Mouse (Mus musculus): Measurements from ENCODE around the gene Wdr66.
A peak's percentile ranks its signal among the peaks of the same experiment; 100 is the strongest.
"Not testable (repeated sequence)": the region's sequence is repeated elsewhere in the genome, so short reads cannot be mapped to it uniquely, and the experiment has no call there.

Wdr66 gene

DNA sequence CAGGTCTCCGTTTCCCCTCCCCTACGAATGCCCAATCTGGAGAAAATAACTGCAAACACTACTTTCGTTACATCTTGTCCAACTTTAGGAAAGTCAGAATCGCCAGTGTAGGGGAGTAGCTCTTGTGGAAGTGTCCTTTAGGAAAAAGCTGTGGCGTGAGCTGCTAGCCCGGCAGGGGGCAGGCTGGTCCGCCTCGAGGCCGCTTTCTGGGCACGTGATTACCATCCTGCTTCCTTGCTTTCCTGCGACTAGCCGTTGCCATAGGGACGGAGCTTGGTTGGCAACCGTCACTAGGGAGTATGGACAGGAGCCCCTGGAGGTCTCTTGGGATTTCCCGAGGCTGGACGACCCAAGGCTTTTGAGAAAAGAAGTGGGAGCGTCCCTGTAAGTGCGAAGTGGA lies at the start of gene Wdr66:
Wdr66 (plus strand) TSS at position 269 of the 400 bp plus-strand sequence.
- peak; percentile 84 for DNase-seq

DNA sequence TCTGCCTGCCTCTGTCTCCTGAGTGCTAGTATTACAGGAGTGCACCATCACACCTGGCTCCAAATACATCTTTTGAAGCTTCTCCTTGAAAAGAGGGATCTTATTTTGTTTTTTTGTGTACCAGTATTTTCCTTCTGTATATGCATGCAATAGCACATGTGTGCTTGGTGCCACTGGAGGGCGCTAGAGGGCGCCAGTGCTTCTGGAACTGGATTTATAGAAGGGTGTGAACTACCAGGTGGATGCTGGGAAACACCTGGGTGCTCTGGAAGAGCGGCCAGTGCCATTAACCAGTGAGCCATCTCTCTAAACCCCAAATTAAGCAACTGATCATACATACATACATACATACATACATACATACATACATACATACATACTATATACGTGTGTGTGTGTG lies 49.1 kb upstream of the Wdr66 start:
- not testable (repeated sequence) for DNase-seq

DNA sequence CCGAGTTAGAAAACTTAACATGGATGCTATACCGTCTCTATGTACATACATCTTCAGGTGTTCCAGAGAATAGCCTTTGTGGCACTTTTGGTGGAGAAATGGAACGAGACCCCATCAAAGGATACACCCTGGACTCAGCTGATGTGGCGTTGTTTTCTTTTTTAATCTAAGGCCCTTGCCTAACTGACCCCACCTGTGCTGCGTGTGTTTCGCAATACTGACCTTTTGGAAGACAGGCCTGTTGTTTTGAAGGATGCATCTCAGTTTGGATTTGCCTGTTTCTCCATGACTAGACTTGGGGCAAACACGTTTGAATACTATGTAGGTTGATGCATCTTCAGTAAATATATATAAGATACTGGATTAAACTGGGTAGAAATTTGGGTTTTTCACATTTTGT lies 48.3 kb upstream of the Wdr66 start:
- not testable (repeated sequence) for DNase-seq

DNA sequence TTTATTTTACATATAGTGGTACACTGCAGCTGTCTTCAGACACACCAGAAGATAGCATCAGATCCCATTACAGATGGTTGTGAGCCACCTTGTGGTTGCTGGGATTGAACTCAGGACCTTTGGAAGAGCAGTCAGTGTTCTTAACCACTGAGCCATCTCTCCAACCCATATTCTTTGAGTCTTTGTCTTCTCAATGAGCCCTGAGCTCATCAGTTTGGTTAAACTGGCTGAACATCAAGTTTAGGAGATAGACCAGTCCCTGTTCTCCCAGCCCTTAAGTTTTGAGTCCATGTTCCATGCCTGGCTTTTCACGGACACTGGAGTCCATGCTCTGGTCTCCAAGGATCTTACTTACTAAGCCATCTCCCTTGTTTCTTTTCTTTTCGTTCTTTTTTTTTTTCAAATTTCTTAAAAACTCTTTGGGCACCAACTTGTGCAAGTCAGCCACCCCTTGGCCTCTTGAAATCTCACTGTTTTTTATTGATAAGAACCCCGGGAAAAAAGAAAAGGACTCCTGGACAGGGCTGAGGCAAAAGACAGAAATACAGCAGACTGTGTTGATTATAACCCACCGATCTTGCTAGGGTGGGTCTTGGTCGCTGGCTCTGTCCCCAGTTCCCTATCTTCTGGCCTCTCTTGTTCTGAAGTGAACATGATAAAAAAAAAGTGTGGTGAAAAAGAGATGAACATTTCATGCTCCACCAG lies 29.4 kb upstream of the Wdr66 start:
- not testable (repeated sequence) for DNase-seq

DNA sequence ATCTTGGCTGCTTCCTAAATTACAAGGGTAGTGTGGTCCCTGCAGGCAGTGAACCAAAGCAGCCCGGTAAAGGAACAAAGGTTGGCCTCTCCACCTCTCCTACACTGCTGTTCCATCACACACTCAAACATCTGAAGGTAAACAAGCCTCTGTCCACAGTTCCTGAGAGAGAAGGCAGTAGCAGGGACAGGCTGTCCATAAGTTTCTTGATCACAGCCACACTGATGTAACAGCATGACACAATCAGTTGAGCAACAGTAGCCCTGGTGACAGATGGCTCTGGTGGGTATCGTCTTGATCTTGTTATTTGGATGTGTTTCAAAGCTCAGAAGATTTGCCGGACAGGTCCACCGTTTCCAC lies 28.9 kb upstream of the Wdr66 start:
- DNase-seq: peak; percentile 81

DNA sequence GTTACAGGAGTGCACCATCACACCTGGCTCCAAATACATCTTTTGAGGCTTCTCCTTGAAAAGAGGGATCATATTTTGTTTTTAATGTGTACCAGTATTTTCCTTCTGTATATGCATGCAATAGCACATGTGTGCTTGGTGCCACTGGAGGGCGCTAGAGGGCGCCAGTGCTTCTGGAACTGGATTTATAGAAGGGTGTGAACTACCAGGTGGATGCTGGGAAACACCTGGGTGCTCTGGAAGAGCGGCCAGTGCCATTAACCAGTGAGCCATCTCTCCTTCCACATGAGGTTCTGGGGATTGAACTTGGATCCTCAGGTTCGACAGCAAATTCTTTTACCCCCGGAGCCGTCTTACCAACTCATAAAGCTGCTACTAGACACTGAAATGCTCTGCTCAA lies 28.0 kb upstream of the Wdr66 start:
- DNase-seq: not testable (repeated sequence)

DNA sequence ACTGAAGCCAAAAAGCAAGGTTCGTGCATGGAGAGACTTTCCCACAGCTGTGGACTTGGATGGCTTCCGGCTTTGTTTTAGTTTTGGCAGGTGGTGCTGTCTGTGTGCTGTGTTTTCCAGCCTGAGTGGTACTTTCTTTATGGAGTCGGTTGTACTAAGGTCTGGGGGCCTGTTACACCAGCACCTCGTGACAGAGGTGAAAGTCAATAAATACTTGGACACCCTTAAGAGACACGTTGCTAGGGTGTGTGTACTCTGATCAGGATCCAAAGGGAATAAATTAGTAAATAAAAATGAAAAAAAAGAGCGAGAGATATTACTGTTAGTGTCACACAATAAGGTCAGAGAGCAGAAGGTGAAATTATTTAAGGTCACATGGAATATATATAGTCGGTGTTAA lies 25.1 kb upstream of the Wdr66 start:
- DNase-seq: no peak

DNA sequence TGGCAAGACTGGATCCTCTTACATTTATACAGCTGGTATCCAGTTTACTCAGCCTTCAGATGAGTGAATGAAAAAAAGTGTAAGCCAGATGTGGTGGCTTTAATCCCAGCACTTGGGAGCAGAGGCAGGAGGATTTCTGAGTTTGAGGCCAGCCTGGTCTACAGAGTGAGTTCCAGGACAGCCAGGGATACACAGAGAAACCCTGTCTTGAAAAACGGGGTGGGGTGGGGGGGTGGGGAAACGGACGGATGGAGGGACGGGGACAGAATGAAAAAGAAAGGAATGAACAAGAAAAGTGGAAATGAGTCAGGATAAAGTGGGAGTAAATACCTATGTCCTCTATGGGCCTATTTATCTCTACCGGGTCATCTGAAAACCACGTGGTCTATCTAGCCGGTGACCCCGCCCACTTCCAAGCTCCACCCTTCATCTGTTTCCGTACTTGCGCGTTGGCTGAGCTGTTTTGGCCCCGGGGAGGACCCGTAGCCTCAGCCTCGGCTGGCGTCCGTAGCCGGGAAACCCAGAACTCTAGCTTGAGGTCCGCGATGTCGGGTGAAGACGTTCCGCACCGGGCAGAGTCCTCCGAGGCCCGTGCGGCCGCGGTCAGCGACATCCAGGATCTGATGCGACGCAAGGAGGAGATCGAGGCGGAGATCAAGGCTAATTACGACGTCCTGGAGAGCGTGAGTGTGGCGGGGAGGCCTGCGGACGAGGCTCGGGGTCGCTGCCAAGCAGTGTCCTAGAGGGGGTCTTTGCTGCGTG lies 24.0 kb upstream of the Wdr66 start:
- peak; percentile 95 for DNase-seq

DNA sequence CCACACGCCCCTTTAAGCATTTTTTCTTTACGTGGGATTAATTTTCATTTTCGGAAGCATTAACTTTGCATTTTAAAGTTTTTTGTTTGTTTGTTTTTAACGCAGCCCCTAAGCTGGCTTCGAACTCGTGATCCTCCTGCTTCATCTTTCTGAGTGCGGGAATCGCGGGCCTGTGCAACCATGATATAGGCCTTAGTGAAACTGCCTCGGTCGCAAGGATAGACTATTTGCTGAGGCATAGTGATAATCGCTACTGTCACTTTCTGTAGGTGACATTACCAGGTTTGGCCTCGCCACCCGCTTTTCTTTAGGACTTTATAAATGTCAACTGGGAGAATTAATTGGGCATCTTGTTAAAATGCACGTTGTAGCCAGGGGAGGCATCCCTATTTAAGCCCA lies 23.4 kb upstream of the Wdr66 start:
- DNase-seq: no peak

DNA sequence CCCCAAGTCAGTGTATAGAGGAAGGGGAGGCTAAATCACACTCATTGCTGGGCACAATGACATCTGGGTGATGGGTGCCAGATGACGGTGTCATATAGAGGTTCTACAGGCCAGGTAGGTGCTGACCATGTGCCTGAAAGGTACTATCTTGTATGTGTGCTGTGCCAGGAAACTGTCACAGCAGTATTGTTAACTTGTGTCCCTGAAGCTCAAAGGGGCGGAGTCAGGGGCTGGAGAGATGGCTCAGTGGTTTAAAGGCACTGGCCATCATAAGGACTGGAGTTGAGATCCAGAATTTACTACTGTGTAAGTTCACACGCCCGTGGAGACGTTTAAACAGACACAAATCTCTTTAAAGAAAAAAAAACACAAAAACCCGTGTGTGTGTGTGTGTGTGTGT lies 22.6 kb upstream of the Wdr66 start:
- DNase-seq: no peak

DNA sequence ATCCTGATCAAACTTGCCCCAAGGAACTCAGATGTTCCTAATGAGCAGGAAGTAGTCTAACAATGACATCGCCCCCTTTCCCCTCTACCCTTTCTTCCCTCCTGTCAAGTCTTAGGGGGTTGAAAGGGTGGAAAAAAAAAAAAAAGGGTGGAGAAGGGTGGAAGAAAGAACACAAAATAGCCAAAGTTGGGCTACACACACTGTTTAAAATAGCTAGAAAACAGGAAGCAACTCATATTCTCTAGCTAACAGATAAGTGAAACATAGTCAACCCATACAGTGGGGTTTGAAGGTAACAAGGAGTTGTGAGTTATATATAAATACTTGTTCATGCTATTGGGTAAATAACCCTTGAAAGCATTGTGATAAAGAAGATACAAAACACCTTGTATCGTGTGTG lies 19.7 kb upstream of the Wdr66 start:
- DNase-seq: no peak

DNA sequence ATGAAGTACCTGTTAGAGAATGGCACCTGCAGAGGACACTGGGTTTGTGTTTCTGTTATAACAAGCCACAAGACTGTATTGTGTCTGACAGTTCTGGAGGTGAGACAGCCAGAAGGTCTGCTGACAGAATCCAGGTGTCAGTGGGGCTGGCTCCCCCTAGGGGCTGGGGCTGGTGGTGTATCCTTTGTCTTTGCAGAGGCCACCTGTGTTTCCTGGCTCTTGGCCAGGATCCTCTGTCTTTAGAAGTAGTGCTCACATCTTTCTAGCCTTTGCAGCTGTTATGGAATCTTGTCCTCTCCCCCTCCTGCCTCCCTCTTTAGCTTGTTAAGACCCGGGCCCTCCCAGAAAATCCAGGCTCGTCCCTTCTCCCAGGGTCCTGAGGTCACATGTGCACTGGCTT lies 16.2 kb upstream of the Wdr66 start:
- peak; percentile 55 for DNase-seq

DNA sequence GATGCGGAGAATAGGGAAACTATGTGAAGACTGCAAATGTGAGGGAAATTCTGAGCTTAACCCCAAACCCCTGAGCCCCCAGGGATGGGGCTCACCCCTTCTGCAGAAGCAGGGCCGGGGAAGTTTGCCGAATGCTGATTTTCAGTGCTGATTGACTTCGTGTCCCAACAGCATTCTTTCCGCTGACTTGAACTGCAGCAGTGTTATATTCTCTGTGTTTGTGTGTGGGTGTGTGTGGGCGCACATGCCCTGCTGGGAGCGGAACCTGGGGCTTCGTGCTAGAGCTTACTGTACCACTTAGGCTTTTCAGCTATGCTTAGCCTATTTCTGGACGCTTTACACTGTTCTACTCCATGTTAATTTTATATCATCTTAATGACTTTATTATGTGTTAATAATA lies 15.5 kb upstream of the Wdr66 start:
- DNase-seq: no peak

DNA sequence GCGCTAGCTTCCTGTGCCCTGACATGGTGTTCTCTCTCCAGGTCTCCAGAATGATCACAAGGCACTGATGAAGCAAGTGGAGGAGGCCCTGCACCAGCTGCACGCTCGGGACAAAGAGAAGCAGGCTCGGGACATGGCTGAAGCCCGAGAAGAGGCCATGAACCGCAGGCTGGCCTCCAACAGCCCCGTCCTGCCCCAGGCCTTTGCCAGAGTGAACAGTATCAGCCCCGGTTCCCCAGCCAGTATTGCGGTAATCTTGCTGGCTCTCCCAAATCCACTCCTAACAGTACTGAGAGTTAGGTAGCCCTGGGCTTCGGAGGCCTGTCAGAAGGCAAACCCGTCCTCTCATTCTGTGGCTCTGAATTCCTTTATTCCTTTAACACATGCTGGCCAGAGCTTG lies 12.4 kb upstream of the Wdr66 start:
- DNase-seq: no peak

DNA sequence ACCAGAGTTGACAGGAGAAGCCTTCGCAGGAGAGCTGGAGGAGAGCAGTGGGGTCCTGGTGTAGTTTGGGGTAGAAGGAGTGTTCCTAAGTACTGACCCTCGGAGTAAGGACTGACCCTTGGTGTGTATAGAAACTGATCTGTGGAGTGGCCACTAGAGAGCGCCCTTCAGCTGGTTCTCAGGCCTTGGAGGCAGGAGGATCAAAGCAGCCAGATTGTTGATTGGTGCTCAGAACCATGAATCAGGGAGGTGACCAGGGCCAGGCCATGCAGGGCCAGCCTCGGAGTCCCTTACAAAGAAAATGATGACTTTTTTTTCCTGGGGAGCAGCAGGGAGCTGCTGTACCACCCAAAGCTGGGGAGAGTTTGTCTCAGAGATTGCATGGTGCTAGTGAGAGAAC lies 6.4 kb upstream of the Wdr66 start:
- DNase-seq: peak; percentile 19

DNA sequence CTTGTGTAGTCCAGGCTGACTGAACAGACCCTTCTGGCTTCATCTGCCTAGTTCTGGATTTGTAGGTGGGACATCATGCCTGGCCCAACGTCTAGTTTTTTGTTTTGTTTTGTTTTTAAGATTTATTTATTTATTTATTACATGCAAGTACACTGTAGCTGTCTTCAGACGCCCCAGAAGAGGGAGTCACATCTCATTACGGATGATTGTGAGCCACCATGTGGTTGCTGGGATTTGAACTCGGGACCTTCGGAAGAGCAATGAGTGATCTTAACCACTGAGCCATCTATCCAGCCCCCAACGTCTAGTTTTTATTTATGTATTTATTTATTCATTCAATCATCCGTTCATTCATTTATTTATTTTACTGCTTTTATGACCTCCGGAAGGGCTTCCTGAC lies 512 bp upstream of the Wdr66 start:
- no peak for DNase-seq

DNA sequence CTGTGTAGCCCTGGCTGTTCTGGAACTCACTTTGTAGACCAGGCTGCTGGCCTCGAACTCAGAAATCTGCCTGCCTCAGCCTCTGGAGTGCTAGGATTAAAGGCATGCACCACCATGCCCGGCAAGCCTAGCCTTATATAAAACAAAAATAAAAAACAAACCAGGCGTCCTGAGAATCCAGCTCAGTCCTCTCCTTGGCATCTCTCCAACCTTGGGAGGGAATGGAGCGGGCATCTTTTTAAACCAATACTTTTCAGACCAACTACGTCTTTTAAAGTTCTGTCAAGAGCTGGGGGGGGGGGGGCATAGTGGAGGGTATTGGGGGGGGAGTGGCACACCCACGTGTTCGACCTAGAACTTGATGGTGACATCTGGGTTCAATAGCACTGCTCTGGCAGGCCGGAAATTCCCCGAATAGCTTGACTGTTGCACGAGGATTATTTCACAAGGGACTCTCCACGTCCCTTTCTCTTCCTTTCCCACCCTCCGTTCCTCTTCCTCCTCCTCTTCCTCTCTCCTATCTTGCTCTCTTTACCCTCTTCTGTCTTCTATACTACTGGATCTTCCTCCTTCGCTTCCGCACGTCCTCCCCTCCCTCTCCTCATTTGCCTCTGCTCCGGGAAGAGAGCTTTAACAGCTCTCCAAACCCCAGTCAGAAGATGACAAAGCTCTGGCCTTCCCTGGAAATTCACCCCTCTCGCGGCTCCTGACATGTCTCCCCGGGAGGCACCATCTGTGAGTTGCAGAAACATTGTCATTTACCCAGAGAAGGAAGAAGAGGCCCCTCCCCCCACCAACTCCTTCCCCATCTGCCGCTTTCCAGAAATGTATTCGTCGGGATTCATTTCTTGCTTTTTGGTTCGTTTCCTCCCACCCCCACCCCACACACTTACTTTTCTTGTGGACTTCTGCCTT lies 5.2 kb downstream of the Wdr66 start:
- DNase-seq: no peak

DNA sequence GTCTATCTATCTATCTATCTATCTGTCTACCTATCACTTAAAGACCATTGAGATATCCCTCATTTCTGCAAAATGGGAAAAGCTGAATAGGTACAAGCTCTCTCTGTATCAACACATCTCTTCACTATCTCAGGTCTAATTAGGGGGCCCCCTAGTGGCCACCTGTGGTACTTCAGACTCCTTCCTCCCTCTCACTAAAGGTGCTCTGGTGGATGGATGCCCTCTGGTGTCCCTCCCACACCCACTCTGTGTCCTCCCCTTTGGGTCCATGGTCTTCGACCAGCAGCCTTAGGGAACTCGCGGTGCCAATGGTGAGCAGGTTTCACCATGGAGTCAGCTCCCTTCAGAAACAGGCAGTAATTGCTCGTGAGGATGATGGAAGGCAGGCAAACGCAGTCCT lies 7.1 kb downstream of the Wdr66 start:
- DNase-seq: peak; percentile 52

DNA sequence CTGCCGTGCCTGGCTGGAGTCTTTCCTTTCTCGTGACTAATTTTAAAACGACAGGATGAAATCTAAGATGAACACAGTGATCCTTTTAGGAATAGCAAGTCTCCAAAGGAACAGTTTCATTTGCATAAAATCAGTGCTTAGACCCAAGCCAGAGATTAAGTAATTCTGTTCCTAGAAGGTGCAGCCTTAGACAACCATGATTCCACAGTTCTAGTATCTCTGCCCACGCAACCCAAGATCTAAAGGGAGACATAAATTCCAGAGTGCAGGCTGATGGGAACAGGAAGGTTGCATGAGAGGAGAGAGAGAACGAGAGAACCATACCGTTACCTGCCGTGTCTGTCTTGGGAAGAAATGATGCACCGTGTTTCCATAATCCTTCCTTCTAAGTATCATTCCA lies 8.8 kb downstream of the Wdr66 start:
- no peak for DNase-seq

DNA sequence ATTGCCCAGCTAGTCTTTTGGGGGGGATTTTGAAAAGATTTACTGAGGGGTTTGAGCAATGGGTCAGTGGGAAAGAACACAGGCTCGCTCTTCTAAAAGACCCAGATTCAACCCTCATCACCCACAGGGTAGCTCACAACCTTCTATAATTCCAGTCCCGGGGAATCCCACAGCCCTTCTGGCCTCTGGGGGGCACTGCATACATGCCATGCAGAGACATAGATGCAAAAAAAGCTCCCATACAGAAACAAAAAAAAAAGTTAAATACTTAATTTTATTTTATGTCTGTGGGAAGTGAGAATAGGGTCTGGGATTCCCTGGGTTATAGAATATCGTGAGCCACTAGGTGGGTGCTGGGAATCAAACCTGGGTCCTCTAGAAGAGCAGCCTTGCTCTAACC lies 15.0 kb downstream of the Wdr66 start:
- DNase-seq: no peak

DNA sequence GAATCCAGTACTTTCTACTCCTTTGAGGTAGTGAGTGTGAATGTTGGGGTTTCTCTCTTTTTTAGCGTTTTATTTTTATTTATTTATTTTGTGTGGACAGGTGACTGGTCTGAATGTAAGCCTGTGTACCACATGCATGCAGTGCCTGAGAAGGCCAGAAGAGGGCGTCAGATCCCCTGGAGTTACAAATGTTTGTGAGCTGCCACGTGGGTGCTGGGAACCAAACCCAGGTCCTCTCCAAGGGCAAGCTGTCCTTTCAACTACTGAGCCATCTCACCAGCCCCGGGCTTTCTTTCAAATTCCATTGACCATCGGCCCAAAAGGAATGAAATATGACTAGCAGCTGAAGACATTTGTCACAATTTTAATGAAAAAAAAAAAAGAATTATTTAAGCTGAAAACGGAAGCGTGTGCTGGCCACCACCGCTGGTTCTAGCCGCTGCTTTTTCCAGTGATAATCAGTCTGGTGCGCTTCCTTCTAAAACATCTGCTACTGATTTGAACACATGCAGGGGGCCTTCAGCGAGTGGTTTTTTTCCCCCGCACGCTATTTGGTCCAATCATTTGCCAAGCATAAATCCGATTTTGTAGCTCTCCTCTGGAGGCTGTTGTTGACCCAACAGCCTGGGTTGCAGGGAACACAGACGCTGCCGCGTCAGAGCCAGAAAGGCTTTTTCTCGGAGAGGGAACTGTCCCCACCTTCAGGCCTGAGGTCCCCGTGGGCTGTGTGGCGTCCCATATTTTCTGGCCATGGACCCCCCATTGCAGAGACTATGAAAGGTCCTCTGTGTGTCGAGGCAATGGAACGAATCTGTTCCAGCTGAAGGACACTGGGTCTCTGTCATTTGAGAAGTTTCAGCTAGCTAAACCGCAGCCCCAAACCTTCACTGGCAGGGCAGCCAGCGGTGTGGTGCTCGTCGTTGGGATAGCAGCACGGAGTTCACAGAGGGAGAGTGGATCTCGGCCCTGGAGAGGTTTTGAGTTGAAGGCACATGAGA lies 16.9 kb downstream of the Wdr66 start:
- DNase-seq: no peak

DNA sequence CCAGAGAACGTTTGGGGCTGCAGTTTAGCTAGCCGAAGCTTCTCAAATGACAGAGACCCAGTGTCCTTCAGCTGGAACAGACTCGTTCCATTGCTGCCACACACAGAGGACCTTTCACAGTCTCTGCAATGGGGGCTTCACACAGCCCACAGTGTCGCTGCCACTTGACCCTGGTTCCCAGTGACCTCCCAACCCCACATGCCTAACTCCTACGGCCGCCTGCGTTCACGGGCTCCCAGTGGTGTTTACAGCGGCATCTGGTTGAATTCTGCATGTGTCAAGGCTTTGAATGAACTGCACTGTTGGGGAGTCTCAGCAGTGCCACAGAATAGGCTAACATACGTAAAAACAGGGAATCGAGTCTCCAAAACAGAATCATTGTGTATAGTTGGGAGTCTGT lies 19.0 kb downstream of the Wdr66 start:
- no peak for DNase-seq

Measured in kidney, adult 11 months (tissue).